Mouse (Mus musculus) urinary bladder, adult 2 months (tissue): ENCODE measurements around the gene Cfap99. TPM values are rescaled to one million over a fixed set of nuclear protein-coding genes. Genes with fewer than 3 reads are reported as not detected.

Experiments used
- DNase-seq: peaks from one replicate; pipeline ENCODE4 v3.0.0; 2022; ENCODE audit warnings: low spot score
- polyA plus RNA-seq: library from polyadenylated mRNA; depleted of rRNA; stranded (reverse); fragments of >200 nt; gene quantifications from 2 replicates; pipeline ENCODE4 v1.2.3, GENCODE M21; 2012; rRNA removed

Gene Cfap99
- polyA plus RNA-seq, 1 experiment = 0.28 TPM

GRCm38 (mm10) chr5:34330136-34330535 lies 41.7 kb downstream of the Cfap99 start:
- no peak for DNase-seq

- DNase-seq = no peak
Measured at GRCm38 (mm10) chr5:34334081-34334480, 45.7 kb downstream of the Cfap99 start.

- no peak for DNase-seq
Measured at GRCm38 (mm10) chr5:34335539-34336096, 47.2 kb downstream of the Cfap99 start.

- DNase-seq = peak; percentile 92
Measured at GRCm38 (mm10) chr5:34336097-34336774, 47.8 kb downstream of the Cfap99 start, which contains the start of gene Rnf4. Gene Rnf4, plus strand, starts transcription at chr5:34336289.

- DNase-seq = peak; percentile 53
Measured at GRCm38 (mm10) chr5:34336775-34337450, 48.5 kb downstream of the Cfap99 start.

GRCm38 (mm10) chr5:34340246-34340645 lies 51.8 kb downstream of the Cfap99 start:
- DNase-seq = no peak

- no peak for DNase-seq
Measured at GRCm38 (mm10) chr5:34352084-34352631, 63.8 kb downstream of the Cfap99 start.

- no peak for DNase-seq
Measured at GRCm38 (mm10) chr5:34360261-34360660, 71.9 kb downstream of the Cfap99 start.

- no peak for DNase-seq
Measured at GRCm38 (mm10) chr5:34363115-34363514, 74.7 kb downstream of the Cfap99 start.

- DNase-seq = no peak
Measured at GRCm38 (mm10) chr5:34368551-34369290, 80.3 kb downstream of the Cfap99 start.

GRCm38 (mm10) chr5:34369341-34370021 lies 81.1 kb downstream of the Cfap99 start, which contains the start of gene Fam193a:
Gene Fam193a, plus strand, starts transcription at chr5:34369933.
- peak; percentile 95 for DNase-seq

GRCm38 (mm10) chr5:34370022-34370823 lies 81.8 kb downstream of the Cfap99 start:
- peak; percentile 48 for DNase-seq

GRCm38 (mm10) chr5:34370840-34371239 lies 82.4 kb downstream of the Cfap99 start:
- no peak for DNase-seq

- DNase-seq = no peak
Measured at GRCm38 (mm10) chr5:34372141-34372540, 83.7 kb downstream of the Cfap99 start.

GRCm38 (mm10) chr5:34372541-34372940 lies 84.1 kb downstream of the Cfap99 start:
- no peak for DNase-seq

Other genes starting within 250 kb of the Cfap99 start
- 0.19 and 0.46 TPM in 2 replicates for gene Poln, start 119.2 kb upstream of the Cfap99 start, polyA plus RNA-seq
- gene Haus3, start 119.1 kb upstream of the Cfap99 start, polyA plus RNA-seq = 5.3 and 6.1 TPM in 2 replicates
- 78.7 and 85.4 TPM in 2 replicates for gene Mxd4, start 100.9 kb upstream of the Cfap99 start, polyA plus RNA-seq
- 3.8 and 4.1 TPM in 2 replicates for gene Zfyve28, start 151 bp upstream of the Cfap99 start, polyA plus RNA-seq
- 95.1 and 121 TPM in 2 replicates for gene Rnf4, start 47.7 kb downstream of the Cfap99 start, polyA plus RNA-seq
- 17.1 and 21.2 TPM in 2 replicates for gene Fam193a, start 81.3 kb downstream of the Cfap99 start, polyA plus RNA-seq
- gene Tnip2, start 225.4 kb downstream of the Cfap99 start, polyA plus RNA-seq = 39.9 and 43.9 TPM in 2 replicates
- gene Sh3bp2, start 237.2 kb downstream of the Cfap99 start, polyA plus RNA-seq = 7.5 and 7.8 TPM in 2 replicates